Mouse (Mus musculus) embryonic facial prominence, embryonic 10.5 days (tissue): ENCODE data around the gene Fgfr2. TPM values are rescaled to one million over a fixed set of nuclear protein-coding genes. Genes with fewer than 3 reads are reported as not detected.

Source experiments
- DNase-seq: peaks from one replicate; pipeline ENCODE4 v3.0.0-alpha.2; 2017; ENCODE audit warnings: low spot score
- H3K27ac ChIP-seq: fragments of 300-500 bp; sonication (generic); replicated peaks from 2 replicates; pipeline ENCODE4 v1.5.1; 2016; ENCODE audit warnings: mild to moderate bottlenecking
- H3K27me3 ChIP-seq: fragments of 300-500 bp; sonication (generic); replicated peaks from 2 replicates; pipeline ENCODE4 v1.6.1; 2016; ENCODE audit warnings: low read depth, mild to moderate bottlenecking; ENCODE audit not compliant: poor library complexity, severe bottlenecking
- H3K36me3 ChIP-seq: fragments of 300-500 bp; sonication (generic); replicated peaks from 2 replicates; pipeline ENCODE4 v1.6.1; 2016; ENCODE audit warnings: mild to moderate bottlenecking, moderate library complexity
- H3K4me1 ChIP-seq: fragments of 300-500 bp; sonication (generic); 2 replicates; pipeline ENCODE4 v1.6.1; 2016
- H3K4me3 ChIP-seq: fragments of 300-500 bp; sonication (generic); 2 replicates; pipeline ENCODE4 v1.5.1; 2016; ENCODE audit warnings: mild to moderate bottlenecking, moderate library complexity
- H3K9me3 ChIP-seq: fragments of 300-500 bp; sonication (generic); 2 replicates; pipeline ENCODE4 v1.6.1; 2016; ENCODE audit warnings: mild to moderate bottlenecking
- WGBS: fragments of 180-500 bp; shearing (Covaris S2); methylation state at CpG from one replicate; pipeline ENCODE4 v1.1.7; 2016; 5-methylcytosine and 5-hydroxymethylcytosine counted together
- polyA plus RNA-seq: library from polyadenylated mRNA; unstranded; fragments of >200 nt; fragmentation: Nextera tagmentation; extraction: Ambion mirVana; gene quantifications from 2 replicates; pipeline ENCODE4 v1.2.1, GENCODE M21; 2016

Gene Fgfr2
- polyA plus RNA-seq, 1 experiment from 2014 or later, result 74.3 TPM

GRCm38 (mm10) chr7:132859042-132859958 is 263.9 kb downstream of the Fgfr2 start, which contains the start of gene Abraxas2:
Abraxas2 (plus strand) TSS chr7:132859225.
- Histone ChIP-seq H3K4me1 (peaks cover 13% of the 10 kb centered on the region), H3K36me3 (0 out of 2 replicates have a peak, but pooled peaks cover 3% of the 10 kb centered on the region), H3K27ac (peak within 1 kb of the TSS; percentile 93), H3K4me3 (peak within 1 kb of the TSS; percentile 96), H3K9me3 (no peaks in the 10 kb centered on the region), H3K27me3 (no peaks in the 10 kb centered on the region)
- peak; percentile 91 for DNase-seq
- WGBS, result under 1% methylated on average over 53 of the region's 53 CpGs

GRCm38 (mm10) chr7:132858043-132858608 is 265.0 kb downstream of the Fgfr2 start:
- Histone ChIP-seq H3K9me3 (no peaks in the 10 kb centered on the region), H3K27me3 (no peaks in the 10 kb centered on the region), H3K4me3 (no peak overlapping the region), H3K4me1 (peaks cover 13% of the 10 kb centered on the region), H3K36me3 (0 out of 2 replicates have a peak, but pooled peaks cover 3% of the 10 kb centered on the region), H3K27ac (no peak overlapping the region)
- 70% methylated on average over 5 of the region's 5 CpGs for WGBS
- no peak for DNase-seq

DNA sequence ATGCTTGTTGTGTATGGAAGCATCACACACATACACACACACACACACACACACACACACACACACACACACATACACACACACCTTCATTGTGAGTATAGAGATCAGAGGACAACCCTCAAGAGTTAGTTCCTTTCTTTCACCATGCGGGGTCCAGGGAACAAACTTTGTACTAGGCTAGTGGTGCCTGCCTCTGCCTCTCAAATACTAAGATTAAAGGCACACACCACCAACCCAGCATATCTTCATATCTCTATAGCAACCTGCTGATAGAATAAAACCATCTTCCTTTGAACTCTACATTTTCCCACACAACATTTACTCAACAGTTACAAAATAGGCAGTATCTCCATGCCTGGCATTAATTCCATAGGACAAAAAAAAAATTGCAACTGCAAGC is 267.1 kb downstream of the Fgfr2 start:
- Histone ChIP-seq H3K4me3 (no peak overlapping the region), H3K9me3 (no peaks in the 10 kb centered on the region), H3K27ac (no peak overlapping the region), H3K36me3 (no peaks in the 10 kb centered on the region), H3K27me3 (no peaks in the 10 kb centered on the region), H3K4me1 (peaks cover 29% of the 10 kb centered on the region)
- DNase-seq, result no peak
- WGBS, result 78% methylated on average over 1 of the region's 1 CpGs

DNA sequence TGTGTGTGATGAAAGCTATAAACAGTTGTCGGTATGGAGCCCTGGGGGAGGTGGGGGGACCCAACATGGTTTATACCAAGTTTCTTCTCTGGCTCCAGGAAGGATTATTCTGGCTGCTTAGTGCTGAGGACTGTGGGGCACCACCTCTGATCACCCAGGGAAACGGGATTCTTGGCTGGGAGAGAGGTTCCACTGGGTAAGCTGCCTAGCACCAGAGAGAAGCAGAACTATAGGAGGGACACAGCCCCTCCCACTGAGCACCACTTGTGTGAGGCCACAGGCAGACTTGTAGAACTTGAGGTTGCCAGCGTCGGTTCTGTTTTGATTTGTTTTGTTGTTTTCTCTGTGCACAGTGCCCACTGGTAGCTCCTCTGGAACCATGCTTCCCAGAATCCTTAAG is 269.2 kb downstream of the Fgfr2 start:
- no peak overlapping the region for H3K27ac ChIP-seq
- peaks cover 20% of the 10 kb centered on the region for H3K4me1 ChIP-seq
- no peak overlapping the region for H3K4me3 ChIP-seq
- no peaks in the 10 kb centered on the region for H3K9me3 ChIP-seq
- 71% methylated on average over 4 of the region's 4 CpGs for WGBS
- DNase-seq, result no peak
- peaks cover 18% of the 10 kb centered on the region for H3K36me3 ChIP-seq
- no peaks in the 10 kb centered on the region for H3K27me3 ChIP-seq

DNA sequence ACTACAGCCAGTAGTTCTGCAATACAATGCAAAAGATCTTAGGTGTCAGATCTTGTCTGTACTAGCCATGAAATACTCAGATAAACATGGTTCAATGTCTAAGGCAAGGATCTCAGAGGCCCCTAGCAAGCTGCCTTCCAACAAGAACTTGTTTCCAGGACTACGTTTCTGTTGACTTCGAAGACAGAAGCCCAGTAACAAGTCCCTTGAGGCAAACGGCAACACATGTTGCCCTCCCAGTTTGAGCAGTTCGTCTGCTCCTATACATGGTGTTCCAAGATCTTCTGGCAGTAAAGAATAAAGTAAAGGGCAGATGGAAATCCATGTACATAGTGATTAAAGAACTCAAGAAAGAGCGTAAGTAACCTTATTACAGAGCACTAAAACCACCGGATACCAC is 269.8 kb downstream of the Fgfr2 start:
- DNase-seq, result no peak
- WGBS, result 87% methylated on average over 6 of the region's 6 CpGs
- peaks cover 19% of the 10 kb centered on the region for H3K4me1 ChIP-seq
- no peaks in the 10 kb centered on the region for H3K9me3 ChIP-seq
- peaks cover 24% of the 10 kb centered on the region for H3K36me3 ChIP-seq
- no peak overlapping the region for H3K4me3 ChIP-seq
- no peak overlapping the region for H3K27ac ChIP-seq
- no peaks in the 10 kb centered on the region for H3K27me3 ChIP-seq

DNA sequence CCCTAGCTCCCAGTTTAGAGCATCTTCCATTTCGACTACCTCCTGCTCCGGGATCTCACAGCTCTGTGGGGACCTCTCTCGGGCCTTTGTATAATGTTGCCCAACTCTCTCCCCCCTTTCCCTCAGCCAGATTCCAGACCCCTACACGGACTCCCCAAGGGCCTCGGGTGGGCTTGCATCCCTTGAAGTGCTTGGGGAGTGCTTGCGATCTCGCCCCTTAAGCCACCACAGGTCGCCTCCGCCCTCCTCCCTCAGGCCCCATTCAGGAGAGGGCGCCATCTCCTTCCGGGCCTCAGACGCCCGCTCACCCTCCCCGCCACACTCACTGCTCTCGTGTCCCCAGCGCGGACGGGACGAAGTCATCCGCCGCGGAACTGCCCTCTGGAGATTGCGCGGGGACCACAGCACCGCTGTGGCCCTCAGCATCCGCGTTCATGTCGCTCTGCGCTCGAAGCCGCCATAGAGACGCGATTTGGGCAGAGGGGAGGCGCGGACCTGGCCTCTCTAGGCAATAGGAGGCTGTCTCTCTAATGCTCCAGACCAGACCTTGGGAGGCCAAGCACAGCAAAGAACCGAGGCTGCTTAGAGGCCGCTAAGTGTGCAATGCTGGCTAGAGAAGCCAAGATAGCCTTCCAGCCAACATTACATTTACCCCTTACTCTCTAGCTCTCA is 270.8 kb downstream of the Fgfr2 start, which contains the start of gene Eef1akmt2:
Gene Eef1akmt2 (minus strand): TSS at position 501 of the 672 bp plus-strand sequence.
- H3K4me1 ChIP-seq, result peaks cover 19% of the 10 kb centered on the region
- under 1% methylated on average over 37 of the region's 37 CpGs for WGBS
- H3K27ac ChIP-seq, result peak within 1 kb of the TSS; percentile 99
- no peaks in the 10 kb centered on the region for H3K27me3 ChIP-seq
- peak within 1 kb of the TSS; percentile 86 for H3K4me3 ChIP-seq
- peaks cover 34% of the 10 kb centered on the region for H3K36me3 ChIP-seq
- DNase-seq, result peak; percentile 88
- no peaks in the 10 kb centered on the region for H3K9me3 ChIP-seq

GRCm38 (mm10) chr7:132843152-132843551 is 280.0 kb downstream of the Fgfr2 start:
- H3K27ac ChIP-seq, result no peak overlapping the region
- no peak overlapping the region for H3K4me3 ChIP-seq
- no peaks in the 10 kb centered on the region for H3K4me1 ChIP-seq
- WGBS, result 92% methylated on average over 3 of the region's 3 CpGs
- H3K36me3 ChIP-seq, result peaks cover 71% of the 10 kb centered on the region
- no peak for DNase-seq
- no peaks in the 10 kb centered on the region for H3K27me3 ChIP-seq
- no peaks in the 10 kb centered on the region for H3K9me3 ChIP-seq

- H3K4me3 ChIP-seq, result no peak overlapping the region
- peaks cover 64% of the 10 kb centered on the region for H3K36me3 ChIP-seq
- no peaks in the 10 kb centered on the region for H3K9me3 ChIP-seq
- H3K27ac ChIP-seq, result no peak overlapping the region
- no peaks in the 10 kb centered on the region for H3K4me1 ChIP-seq
- 86% methylated on average over 1 of the region's 1 CpGs for WGBS
- DNase-seq, result no peak
- H3K27me3 ChIP-seq, result no peaks in the 10 kb centered on the region
Observed at GRCm38 (mm10) chr7:132842455-132842854, 280.7 kb downstream of the Fgfr2 start.

GRCm38 (mm10) chr7:132841287-132841686 is 281.9 kb downstream of the Fgfr2 start:
- WGBS, result 82% methylated on average over 5 of the region's 5 CpGs
- no peak overlapping the region for H3K27ac ChIP-seq
- peaks cover 59% of the 10 kb centered on the region for H3K36me3 ChIP-seq
- H3K4me1 ChIP-seq, result no peaks in the 10 kb centered on the region
- no peak overlapping the region for H3K4me3 ChIP-seq
- no peak for DNase-seq
- no peaks in the 10 kb centered on the region for H3K9me3 ChIP-seq
- H3K27me3 ChIP-seq, result no peaks in the 10 kb centered on the region

DNA sequence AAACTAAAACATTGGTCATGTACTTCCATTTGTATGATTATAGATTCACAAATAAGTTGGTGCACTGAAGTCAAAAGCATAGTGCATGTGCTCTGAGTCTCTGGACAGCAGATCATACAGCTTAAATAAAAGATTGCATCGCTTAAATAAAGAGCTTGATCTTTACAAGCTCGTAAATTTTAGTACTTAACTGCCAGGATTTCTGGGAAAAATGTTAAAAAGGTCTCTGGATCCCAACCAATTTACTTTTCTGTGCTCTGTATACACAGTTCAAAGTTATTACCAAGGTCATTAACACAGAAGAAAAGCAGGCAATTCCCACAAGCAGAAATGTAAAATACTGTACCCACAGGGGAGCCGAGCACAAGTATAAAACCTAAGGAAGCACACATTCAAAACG is 292.2 kb downstream of the Fgfr2 start:
- peaks cover 78% of the 10 kb centered on the region for H3K36me3 ChIP-seq

DNA sequence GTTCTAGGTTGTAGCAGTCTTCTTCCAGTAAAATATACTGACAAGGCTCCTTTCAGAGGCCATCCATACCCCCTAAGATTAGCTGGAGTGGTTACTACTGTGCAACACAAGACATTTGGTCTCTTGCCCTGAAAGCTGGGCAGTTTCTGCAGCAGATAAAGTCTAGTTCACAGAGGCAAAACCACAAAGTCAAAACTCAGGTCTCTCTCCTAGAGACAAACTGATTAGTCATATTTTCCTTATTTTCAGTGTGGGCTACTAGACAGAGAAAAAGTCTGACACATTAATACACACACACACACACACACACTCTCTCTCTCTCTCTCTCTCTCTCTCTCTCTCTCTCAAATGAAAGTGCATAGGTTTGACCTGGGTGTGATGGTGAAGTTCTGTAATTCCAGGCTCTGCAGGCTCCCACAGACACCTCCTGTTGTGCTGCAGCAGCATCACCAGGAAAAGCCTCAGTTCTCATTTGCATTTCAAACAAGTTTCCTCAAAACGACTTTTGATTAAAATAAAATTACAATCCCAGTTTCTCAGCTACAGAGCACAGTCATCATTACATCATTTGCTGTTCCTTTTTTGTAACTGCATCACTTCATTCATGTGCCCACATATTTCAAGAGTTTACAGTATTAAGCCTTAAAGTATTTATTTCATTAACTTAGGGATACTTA is 298.7 kb downstream of the Fgfr2 start:
- DNase-seq, result no peak
- no peak overlapping the region for H3K4me3 ChIP-seq
- H3K9me3 ChIP-seq, result no peaks in the 10 kb centered on the region
- H3K4me1 ChIP-seq, result no peaks in the 10 kb centered on the region
- H3K27me3 ChIP-seq, result no peaks in the 10 kb centered on the region
- WGBS, result 23% methylated on average over 1 of the region's 1 CpGs
- no peak overlapping the region for H3K27ac ChIP-seq
- peaks cover 55% of the 10 kb centered on the region for H3K36me3 ChIP-seq

More for the DNA sequence above, 292.2 kb downstream of the Fgfr2 start:
- H3K4me1 ChIP-seq, result no peaks in the 10 kb centered on the region
- no peaks in the 10 kb centered on the region for H3K9me3 ChIP-seq
- WGBS, result 93% methylated on average over 4 of the region's 4 CpGs
- H3K27me3 ChIP-seq, result no peaks in the 10 kb centered on the region
- H3K27ac ChIP-seq, result no peak overlapping the region
- DNase-seq, result no peak
- no peak overlapping the region for H3K4me3 ChIP-seq

DNA sequence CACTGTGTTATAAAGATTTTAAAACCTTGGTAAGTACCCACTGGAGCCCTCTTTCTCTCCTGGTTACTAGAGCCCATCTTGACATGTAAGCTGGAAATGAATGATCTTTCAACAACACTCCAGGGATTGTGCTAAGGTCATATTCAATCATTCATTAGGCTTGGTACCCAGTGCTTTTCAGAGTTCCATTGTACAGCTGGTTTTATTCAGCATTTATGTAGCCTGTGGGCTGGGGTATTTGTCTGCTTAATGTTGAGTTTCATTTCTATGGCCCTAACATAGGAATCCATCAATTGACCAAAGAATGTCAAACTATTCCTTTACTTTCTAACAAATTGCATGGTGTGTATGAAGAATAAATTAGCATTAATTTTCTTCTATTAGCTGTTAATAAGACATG is 299.3 kb downstream of the Fgfr2 start:
- no peak overlapping the region for H3K27ac ChIP-seq
- H3K27me3 ChIP-seq, result no peaks in the 10 kb centered on the region
- DNase-seq, result no peak
- H3K4me1 ChIP-seq, result no peaks in the 10 kb centered on the region
- no peak overlapping the region for H3K4me3 ChIP-seq
- H3K9me3 ChIP-seq, result no peaks in the 10 kb centered on the region
- peaks cover 53% of the 10 kb centered on the region for H3K36me3 ChIP-seq
